Mouse (Mus musculus): ENCODE measurements around the gene Bloc1s2. TPM values are rescaled to one million over a fixed set of nuclear protein-coding genes. Genes with fewer than 3 reads are reported as not detected.
A peak's percentile ranks its signal among the peaks of the same experiment; 100 is the strongest.

The Bloc1s2 gene
- polyA plus RNA-seq, 1 experiment = 28.1 TPM

DNA sequence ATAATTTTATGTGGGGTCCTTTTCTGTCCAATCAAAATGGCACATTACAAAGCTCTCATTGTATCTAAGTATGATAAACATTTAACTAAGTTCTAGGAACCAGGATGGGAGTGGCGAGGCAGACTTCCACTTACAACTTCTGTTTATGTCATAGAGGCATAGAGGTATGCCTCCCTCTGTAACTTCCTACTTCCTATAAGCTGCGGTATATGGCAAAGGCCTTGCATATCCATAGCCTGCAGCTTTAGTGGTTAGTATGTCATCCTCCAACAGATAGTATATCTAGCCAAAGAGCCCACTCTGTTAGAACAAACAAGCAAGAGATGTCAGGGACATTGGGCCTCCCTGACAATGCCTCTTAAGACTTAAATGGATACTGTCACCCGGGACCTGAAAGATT is 30.5 kb upstream of the Bloc1s2 start:
- Histone ChIP-seq H3K4me1 (ENCODE audit: control insufficient read depth, insufficient read depth, low read length) (no peaks in the 10 kb centered on the region), H3K27ac (ENCODE audit: insufficient read depth, low read depth, low read length) (no peak overlapping the region), H3K36me3 (ENCODE audit: control insufficient read depth, insufficient read depth, low read length) (no peaks in the 10 kb centered on the region), H3K27me3 (replicated peaks; ENCODE audit: control insufficient read depth, insufficient read depth, low read length) (no peaks in the 10 kb centered on the region), H3K4me3 (ENCODE audit: insufficient read depth, low read depth, low read length) (no peak overlapping the region)
- 91% methylated on average over 3 of the region's 3 CpGs for WGBS
- DNase-seq = no peak
- TF ChIP-seq CTCF (conservative IDR thresholded peaks at IDR 0.05; ENCODE audit: insufficient read depth, insufficient read length, low read depth, low read length) = no peak
- TF ChIP-seq POLR2A (IDR thresholded peaks at IDR 0.05; ENCODE audit: low read depth, low read length) = no peak

DNA sequence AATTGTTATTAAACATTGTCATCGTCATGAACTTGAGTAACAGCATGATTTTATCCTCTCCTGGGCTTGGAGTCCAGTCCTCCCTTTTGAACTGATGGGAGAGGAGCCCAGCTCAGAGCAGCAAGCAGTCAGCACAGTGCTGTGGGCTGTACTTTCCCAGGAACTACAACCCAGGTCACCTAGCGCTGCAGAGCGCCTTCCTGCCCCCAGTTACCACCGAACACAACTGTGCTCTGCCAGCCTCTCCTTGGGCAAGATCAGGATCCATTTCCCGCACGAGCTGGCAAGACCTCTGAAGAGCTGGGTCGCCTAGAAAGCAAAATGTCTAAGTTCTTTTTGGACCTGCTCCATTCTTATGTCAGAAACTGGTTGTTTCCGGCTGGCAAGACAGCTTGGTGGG is 28.6 kb upstream of the Bloc1s2 start:
- Histone ChIP-seq H3K27ac (ENCODE audit: insufficient read depth, low read depth, low read length) (no peak overlapping the region), H3K27me3 (replicated peaks; ENCODE audit: control insufficient read depth, insufficient read depth, low read length) (no peaks in the 10 kb centered on the region), H3K4me3 (ENCODE audit: insufficient read depth, low read depth, low read length) (no peak overlapping the region), H3K4me1 (ENCODE audit: control insufficient read depth, insufficient read depth, low read length) (no peaks in the 10 kb centered on the region), H3K36me3 (ENCODE audit: control insufficient read depth, insufficient read depth, low read length) (no peaks in the 10 kb centered on the region)
- TF ChIP-seq CTCF (conservative IDR thresholded peaks at IDR 0.05; ENCODE audit: insufficient read depth, insufficient read length, low read depth, low read length) (no peak), POLR2A (IDR thresholded peaks at IDR 0.05; ENCODE audit: low read depth, low read length) (no peak)
- DNase-seq = no peak
- 57% methylated on average over 8 of the region's 8 CpGs for WGBS

DNA sequence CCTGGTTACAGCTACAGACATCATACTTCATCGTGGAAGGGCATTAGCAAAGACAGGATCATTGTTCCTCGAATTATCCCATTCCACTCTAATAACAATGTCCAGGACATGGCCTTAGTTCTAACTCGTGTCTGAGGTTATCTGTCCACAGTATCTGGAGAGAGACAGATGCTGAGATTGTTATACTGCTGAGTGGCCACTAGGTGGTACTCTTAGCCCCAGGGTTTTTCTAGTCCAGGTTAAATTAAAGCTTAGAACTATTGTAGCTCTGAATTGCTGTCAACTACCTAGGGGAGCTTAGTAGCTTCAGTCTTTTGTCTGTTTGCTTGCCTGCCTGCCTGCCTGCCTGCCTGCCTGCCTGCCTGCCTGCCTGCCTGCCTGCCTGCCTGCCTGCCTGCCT is 15.3 kb upstream of the Bloc1s2 start:
- peak; percentile 9 for DNase-seq
- no peak for TF ChIP-seq CTCF (conservative IDR thresholded peaks at IDR 0.05; ENCODE audit: insufficient read depth, insufficient read length, low read depth, low read length)
- TF ChIP-seq POLR2A (IDR thresholded peaks at IDR 0.05; ENCODE audit: low read depth, low read length) = no peak
- Histone ChIP-seq H3K27ac (ENCODE audit: insufficient read depth, low read depth, low read length) (no peak overlapping the region), H3K4me3 (ENCODE audit: insufficient read depth, low read depth, low read length) (no peak overlapping the region), H3K27me3 (replicated peaks; ENCODE audit: control insufficient read depth, insufficient read depth, low read length) (no peaks in the 10 kb centered on the region), H3K36me3 (ENCODE audit: control insufficient read depth, insufficient read depth, low read length) (no peaks in the 10 kb centered on the region), H3K4me1 (ENCODE audit: control insufficient read depth, insufficient read depth, low read length) (no peaks in the 10 kb centered on the region)
- WGBS = 9% methylated on average over 3 of the region's 3 CpGs

DNA sequence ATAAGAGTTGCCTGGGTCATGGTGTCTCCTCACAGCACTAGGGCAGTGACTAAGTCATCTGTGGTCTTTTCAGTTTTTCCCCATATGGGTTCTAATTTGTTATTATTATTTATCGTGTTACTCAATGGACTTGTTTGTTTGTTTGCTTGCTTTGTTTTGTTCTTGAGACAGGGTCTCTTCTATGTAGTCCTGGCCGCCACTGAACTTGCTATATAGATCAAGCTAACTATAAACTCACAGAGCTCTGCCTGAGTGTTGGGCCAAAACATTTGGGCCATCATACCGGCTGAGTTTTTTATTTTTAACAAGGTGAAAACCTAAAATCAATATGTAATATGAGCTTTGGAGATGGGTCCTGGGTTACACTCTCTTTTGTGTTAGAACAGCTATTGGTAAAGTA is 13.1 kb upstream of the Bloc1s2 start:
- no peaks in the 10 kb centered on the region for H3K36me3 ChIP-seq (ENCODE audit: control insufficient read depth, insufficient read depth, low read length)
- no peak overlapping the region for H3K27ac ChIP-seq (ENCODE audit: insufficient read depth, low read depth, low read length)
- H3K27me3 ChIP-seq (replicated peaks; ENCODE audit: control insufficient read depth, insufficient read depth, low read length) = no peaks in the 10 kb centered on the region
- TF ChIP-seq POLR2A (IDR thresholded peaks at IDR 0.05; ENCODE audit: low read depth, low read length) (no peak), CTCF (conservative IDR thresholded peaks at IDR 0.05; ENCODE audit: insufficient read depth, insufficient read length, low read depth, low read length) (no peak)
- H3K4me3 ChIP-seq (ENCODE audit: insufficient read depth, low read depth, low read length) = no peak overlapping the region
- no peaks in the 10 kb centered on the region for H3K4me1 ChIP-seq (ENCODE audit: control insufficient read depth, insufficient read depth, low read length)
- DNase-seq = no peak
- WGBS = 85% methylated on average over 3 of the region's 3 CpGs

DNA sequence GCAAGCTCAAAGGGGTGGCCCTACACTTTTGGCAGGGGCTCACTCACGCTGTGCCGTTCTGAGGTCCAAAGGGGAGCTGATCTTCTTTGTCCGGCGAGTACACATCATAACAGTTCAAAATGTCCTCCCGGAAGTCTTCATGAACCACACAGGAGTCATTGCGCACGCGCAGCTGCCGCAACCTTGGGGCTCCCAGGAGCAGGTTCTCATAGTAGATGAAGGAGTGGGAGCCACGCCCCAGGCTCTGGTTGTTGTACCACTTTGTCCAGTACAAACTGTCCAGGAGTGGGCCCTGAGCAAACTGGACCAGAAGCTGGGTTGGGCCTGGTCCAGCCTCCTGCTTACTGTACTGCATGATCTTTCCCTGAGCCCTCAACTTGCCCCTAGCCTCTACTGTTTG is 10.8 kb upstream of the Bloc1s2 start:
- Histone ChIP-seq H3K27ac (ENCODE audit: insufficient read depth, low read depth, low read length) (no peak overlapping the region), H3K4me1 (ENCODE audit: control insufficient read depth, insufficient read depth, low read length) (no peaks in the 10 kb centered on the region), H3K27me3 (replicated peaks; ENCODE audit: control insufficient read depth, insufficient read depth, low read length) (no peaks in the 10 kb centered on the region), H3K4me3 (ENCODE audit: insufficient read depth, low read depth, low read length) (no peak overlapping the region), H3K36me3 (ENCODE audit: control insufficient read depth, insufficient read depth, low read length) (no peaks in the 10 kb centered on the region)
- DNase-seq = no peak
- WGBS = 94% methylated on average over 10 of the region's 10 CpGs
- TF ChIP-seq CTCF (conservative IDR thresholded peaks at IDR 0.05; ENCODE audit: insufficient read depth, insufficient read length, low read depth, low read length) (no peak), POLR2A (IDR thresholded peaks at IDR 0.05; ENCODE audit: low read depth, low read length) (no peak)

DNA sequence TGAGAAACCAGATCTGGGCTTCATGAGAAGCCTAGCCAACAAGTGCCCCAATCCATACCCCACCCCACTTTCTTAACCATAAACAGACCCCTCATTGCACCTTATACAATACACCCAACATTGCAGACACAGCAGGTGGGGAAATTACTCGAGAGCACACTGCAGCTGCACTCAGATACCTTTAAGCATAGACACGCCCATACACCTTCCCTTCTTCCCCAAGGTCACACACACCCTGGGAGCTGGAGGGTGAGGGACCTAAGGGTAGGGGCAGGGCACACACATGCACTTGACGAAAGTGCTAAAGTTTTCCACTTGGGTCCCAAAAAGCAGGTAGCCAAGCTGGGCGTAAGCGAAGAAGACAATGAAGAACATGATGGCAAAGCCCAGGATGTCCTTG is 7.5 kb upstream of the Bloc1s2 start:
- Histone ChIP-seq H3K4me1 (ENCODE audit: control insufficient read depth, insufficient read depth, low read length) (no peaks in the 10 kb centered on the region), H3K36me3 (ENCODE audit: control insufficient read depth, insufficient read depth, low read length) (no peaks in the 10 kb centered on the region), H3K27me3 (replicated peaks; ENCODE audit: control insufficient read depth, insufficient read depth, low read length) (no peaks in the 10 kb centered on the region), H3K27ac (ENCODE audit: insufficient read depth, low read depth, low read length) (no peak overlapping the region), H3K4me3 (ENCODE audit: insufficient read depth, low read depth, low read length) (no peak overlapping the region)
- WGBS = 77% methylated on average over 5 of the region's 5 CpGs
- no peak for DNase-seq
- no peak for TF ChIP-seq CTCF (conservative IDR thresholded peaks at IDR 0.05; ENCODE audit: insufficient read depth, insufficient read length, low read depth, low read length)
- TF ChIP-seq POLR2A (IDR thresholded peaks at IDR 0.05; ENCODE audit: low read depth, low read length) = no peak

DNA sequence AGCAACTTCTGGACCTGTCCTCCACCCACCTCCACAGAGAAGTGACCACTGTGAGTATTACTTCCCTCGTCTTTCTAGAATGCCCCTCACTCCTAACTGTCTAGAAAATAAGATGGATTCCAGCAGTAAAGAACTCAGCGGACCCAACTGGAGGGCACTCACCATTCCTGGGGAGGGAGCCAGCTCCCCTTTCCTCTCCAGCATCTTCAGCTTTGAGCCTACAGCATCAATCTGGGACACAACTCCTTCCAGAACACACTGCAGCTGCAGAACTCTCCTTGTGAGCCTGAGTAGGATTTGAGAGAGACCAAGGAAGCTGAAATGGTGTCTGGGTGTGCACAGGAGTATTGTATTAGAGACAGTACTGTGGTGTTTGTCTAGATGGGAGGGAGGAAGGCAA is 2.7 kb upstream of the Bloc1s2 start:
- TF ChIP-seq CTCF (conservative IDR thresholded peaks at IDR 0.05; ENCODE audit: insufficient read depth, insufficient read length, low read depth, low read length) (no peak), POLR2A (IDR thresholded peaks at IDR 0.05; ENCODE audit: low read depth, low read length) (no peak)
- 71% methylated on average over 2 of the region's 2 CpGs for WGBS

DNA sequence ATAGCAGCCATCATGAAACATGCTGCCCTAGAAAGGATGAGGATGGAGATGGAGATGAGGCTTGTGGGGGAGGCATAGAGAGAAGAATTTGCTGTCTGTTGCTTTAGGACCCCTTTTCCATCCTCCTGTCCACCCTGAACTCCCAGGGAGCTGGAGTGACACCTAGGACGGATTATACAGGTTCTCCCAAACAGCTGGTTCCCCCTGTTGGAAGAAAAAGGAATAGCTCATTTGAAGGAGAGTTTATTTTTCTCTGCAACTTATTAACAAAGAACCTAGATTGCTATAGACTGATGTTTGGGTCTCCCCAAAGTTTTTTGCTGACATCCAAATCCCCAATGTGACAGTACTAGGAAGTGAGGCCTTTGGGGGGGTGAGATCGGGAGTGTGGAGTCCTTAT is 2.1 kb upstream of the Bloc1s2 start:
- Histone ChIP-seq H3K36me3 (ENCODE audit: control insufficient read depth, insufficient read depth, low read length) (no peaks in the 10 kb centered on the region), H3K27me3 (replicated peaks; ENCODE audit: control insufficient read depth, insufficient read depth, low read length) (no peaks in the 10 kb centered on the region), H3K4me1 (ENCODE audit: control insufficient read depth, insufficient read depth, low read length) (no peaks in the 10 kb centered on the region; the same call in 1 of the 2 replicates), H3K4me3 (ENCODE audit: insufficient read depth, low read depth, low read length) (no peak overlapping the region), H3K27ac (ENCODE audit: insufficient read depth, low read depth, low read length) (no peak overlapping the region)
- peak; percentile 5 for DNase-seq
- TF ChIP-seq POLR2A (IDR thresholded peaks at IDR 0.05; ENCODE audit: low read depth, low read length) (no peak), CTCF (conservative IDR thresholded peaks at IDR 0.05; ENCODE audit: insufficient read depth, insufficient read length, low read depth, low read length) (0 out of 2 replicates have a peak, but pooled peaks have one; percentile 22)
- WGBS = 23% methylated on average over 2 of the region's 2 CpGs

More for the DNA sequence above, 2.7 kb upstream of the Bloc1s2 start:
- H3K27me3 ChIP-seq (replicated peaks; ENCODE audit: control insufficient read depth, insufficient read depth, low read length) = no peaks in the 10 kb centered on the region
- no peak for DNase-seq
- H3K27ac ChIP-seq (ENCODE audit: insufficient read depth, low read depth, low read length) = no peak overlapping the region
- H3K36me3 ChIP-seq (ENCODE audit: control insufficient read depth, insufficient read depth, low read length) = no peaks in the 10 kb centered on the region
- no peaks in the 10 kb centered on the region; the same call in 1 of the 2 replicates for H3K4me1 ChIP-seq (ENCODE audit: control insufficient read depth, insufficient read depth, low read length)
- no peak overlapping the region for H3K4me3 ChIP-seq (ENCODE audit: insufficient read depth, low read depth, low read length)

All from kidney, adult 2 months (tissue).